ENCODE assay signal across 25 mouse cellular contexts in the genomic region with DNA sequence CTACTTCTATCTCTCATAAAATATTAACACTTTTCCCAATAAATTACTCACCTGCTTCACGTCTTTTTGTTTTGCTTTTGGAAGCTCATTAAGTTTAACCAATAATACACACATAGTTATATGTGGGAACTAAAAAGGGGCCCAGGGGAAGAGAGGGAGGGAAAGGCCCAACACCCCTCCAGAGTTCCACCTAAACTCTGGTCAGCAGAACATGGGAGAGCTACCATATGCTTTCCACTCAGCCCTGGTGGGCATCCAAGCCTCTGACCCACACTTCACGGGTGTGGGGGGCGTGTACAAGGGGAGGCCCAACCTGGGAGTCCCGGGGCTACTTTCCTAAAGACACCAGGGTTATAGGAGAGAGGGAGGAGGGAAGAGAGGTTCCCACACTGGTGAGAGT. TPM values are rescaled to one million over a fixed set of nuclear protein-coding genes. Genes with fewer than 3 reads are reported as not detected.
"Had no signal": no experiment of that assay in that cellular context is flagged by ENCODE, and none has a peak within 500 bp of the region (broad histone marks: within the 10 kb centered on the region; RNA-seq: fewer than 3 reads in every experiment).

No protein-coding gene starts in this region.

- H3K9ac ChIP-seq: liver, postnatal 0 days; lung, embryonic 15.5 days; midbrain, embryonic 13.5 days; midbrain, embryonic 15.5 days; neural tube, embryonic 12.5 days had no signal

- H3K9me3 ChIP-seq: lung, embryonic 15.5 days; megakaryocyte, embryonic 14.5 days; midbrain, embryonic 13.5 days; midbrain, embryonic 15.5 days; neural tube, embryonic 12.5 days had no signal

- H3K4me2 ChIP-seq: lung, embryonic 15.5 days; midbrain, embryonic 11.5 days; midbrain, embryonic 13.5 days; midbrain, embryonic 15.5 days; neural tube, embryonic 12.5 days had no signal

- H3K27me3 ChIP-seq: lung, embryonic 15.5 days; megakaryocyte, embryonic 14.5 days; midbrain, embryonic 13.5 days; midbrain, embryonic 15.5 days; neural tube, embryonic 12.5 days had no signal

- H3K4me3 ChIP-seq: lung, embryonic 15.5 days; megakaryocyte, embryonic 14.5 days; midbrain, embryonic 13.5 days; midbrain, embryonic 15.5 days; neural tube, embryonic 12.5 days had no signal

- H3K27ac ChIP-seq: lung, embryonic 15.5 days; macrophage; midbrain, embryonic 13.5 days; midbrain, embryonic 15.5 days; neural tube, embryonic 12.5 days had no signal

- H3K4me1 ChIP-seq: lung, embryonic 15.5 days; megakaryocyte, embryonic 14.5 days; midbrain, embryonic 13.5 days; midbrain, embryonic 15.5 days; neural tube, embryonic 12.5 days had no signal

- DNase-seq: liver, postnatal 0 days; lung, adult 2 months; lung, postnatal 14 days; lung, postnatal 36 days; right cerebral cortex, postnatal 14 days; thymus, adult 2 months; thymus, postnatal 25 days; thymus, postnatal 4 days had no signal

- ATAC-seq: liver, postnatal 0 days; lung, postnatal 0 days; midbrain, embryonic 13.5 days; midbrain, embryonic 15.5 days had no signal

- H3K36me3 ChIP-seq: lung, embryonic 15.5 days; midbrain, embryonic 13.5 days; midbrain, embryonic 15.5 days; neural tube, embryonic 12.5 days had no signal

RNA-seq across cellular contexts. Expression of gene Esp1, which starts 4.8 kb away (rescaled TPM):
- total RNA-seq: megakaryocyte progenitor cell, adult 5-6 weeks; midbrain, postnatal 0 days; monocyte, adult 5-6 weeks; neutrophil, adult 5-6 weeks had no signal
- polyA plus RNA-seq: liver, postnatal 0 days; lung, adult 2 months; lung, embryonic 15.5 days; lung, postnatal 0 days; macrophage; midbrain, embryonic 11.5 days; midbrain, embryonic 13.5 days; midbrain, embryonic 15.5 days; midbrain, postnatal 0 days; neural tube, embryonic 12.5 days; neural tube, embryonic 14.5 days; spleen, adult 2 months; stomach, embryonic 14.5 days; stomach, embryonic 16.5 days; thymus, adult 2 months; urinary bladder, adult 2 months had no signal
